Mouse (Mus musculus): ENCODE results near the gene Mvp.

The Mvp gene

GRCm38 (mm10) chr7:127020031-127020430 lies 5.6 kb upstream of the Mvp start:
- in situ Hi-C loops (cut with MboI; ENCODE audit: low sequenced_read_pairs): no loop called here

- in situ Hi-C loops (cut with MboI; ENCODE audit: low sequenced_read_pairs): no loop called here
These were observed 5.0 kb upstream of the Mvp start for GRCm38 (mm10) chr7:127019306-127019960.

- in situ Hi-C loops (cut with MboI; ENCODE audit: low sequenced_read_pairs): no loop called here
These were observed 4.2 kb upstream of the Mvp start for GRCm38 (mm10) chr7:127018416-127019305.

- in situ Hi-C loops (cut with MboI; ENCODE audit: low sequenced_read_pairs): no loop called here
These were observed 3.5 kb upstream of the Mvp start for GRCm38 (mm10) chr7:127017950-127018345.

GRCm38 (mm10) chr7:127016971-127017949 lies 2.8 kb upstream of the Mvp start, which contains the start of gene Pagr1a:
Gene Pagr1a (minus strand): TSS chr7:127017352.
- in situ Hi-C loops (cut with MboI; ENCODE audit: low sequenced_read_pairs): no loop called here

GRCm38 (mm10) chr7:127016486-127016938 lies 2.1 kb upstream of the Mvp start:
- in situ Hi-C loops (cut with MboI; ENCODE audit: low sequenced_read_pairs): no loop called here

GRCm38 (mm10) chr7:127016481-127016485 lies 1.9 kb upstream of the Mvp start, which contains the start of gene Pagr1b:
Gene Pagr1b (minus strand): TSS chr7:127016484.
- in situ Hi-C loops (cut with MboI; ENCODE audit: low sequenced_read_pairs): no loop called here

GRCm38 (mm10) chr7:127016081-127016480 lies 1.7 kb upstream of the Mvp start:
- in situ Hi-C loops (cut with MboI; ENCODE audit: low sequenced_read_pairs): no loop called here

- in situ Hi-C loops (cut with MboI; ENCODE audit: low sequenced_read_pairs): no loop called here
These were observed 572 bp upstream of the Mvp start for GRCm38 (mm10) chr7:127014993-127015392.

- in situ Hi-C loops (cut with MboI; ENCODE audit: low sequenced_read_pairs): no loop called here
These were observed 1.0 kb downstream of the Mvp start for GRCm38 (mm10) chr7:127013385-127013784.

- in situ Hi-C loops (cut with MboI; ENCODE audit: low sequenced_read_pairs): no loop called here
These were observed 1.6 kb downstream of the Mvp start for GRCm38 (mm10) chr7:127012845-127013244.

- in situ Hi-C loops (cut with MboI; ENCODE audit: low sequenced_read_pairs): no loop called here
These were observed 2.0 kb downstream of the Mvp start for GRCm38 (mm10) chr7:127012374-127012773.

- in situ Hi-C loops (cut with MboI; ENCODE audit: low sequenced_read_pairs): no loop called here
These were observed 2.7 kb downstream of the Mvp start for GRCm38 (mm10) chr7:127011717-127012116.

GRCm38 (mm10) chr7:127011051-127011450 lies 3.4 kb downstream of the Mvp start:
- in situ Hi-C loops (cut with MboI; ENCODE audit: low sequenced_read_pairs): no loop called here

GRCm38 (mm10) chr7:127009307-127010085 lies 4.9 kb downstream of the Mvp start:
- in situ Hi-C loops (cut with MboI; ENCODE audit: low sequenced_read_pairs): no loop called here

- in situ Hi-C loops (cut with MboI; ENCODE audit: low sequenced_read_pairs): no loop called here
These were observed 6.0 kb downstream of the Mvp start for GRCm38 (mm10) chr7:127008239-127009019.

- in situ Hi-C loops (cut with MboI; ENCODE audit: low sequenced_read_pairs): no loop called here
These were observed 7.0 kb downstream of the Mvp start for GRCm38 (mm10) chr7:127007313-127008024.

- in situ Hi-C loops (cut with MboI; ENCODE audit: low sequenced_read_pairs): no loop called here
These were observed 10.1 kb downstream of the Mvp start for GRCm38 (mm10) chr7:127004122-127004875.

GRCm38 (mm10) chr7:127003620-127004019 lies 10.8 kb downstream of the Mvp start:
- in situ Hi-C loops (cut with MboI; ENCODE audit: low sequenced_read_pairs): no loop called here
